Mouse (Mus musculus) erythroblast, embryonic 14.5 days (primary cell): Measurements from ENCODE around the gene Cenpp.

ENCODE experiments used
- GATA1 ChIP-seq: IDR thresholded peaks from 2 replicates; pipeline ENCODE4 v1.6.1; 2012; ENCODE audit warnings: low read length, inconsistent platforms, mixed read lengths
- TAL1 ChIP-seq: IDR thresholded peaks from 3 replicates; pipeline ENCODE4 v1.6.1; 2012; ENCODE audit warnings: low read length, inconsistent platforms, mixed read lengths

DNA sequence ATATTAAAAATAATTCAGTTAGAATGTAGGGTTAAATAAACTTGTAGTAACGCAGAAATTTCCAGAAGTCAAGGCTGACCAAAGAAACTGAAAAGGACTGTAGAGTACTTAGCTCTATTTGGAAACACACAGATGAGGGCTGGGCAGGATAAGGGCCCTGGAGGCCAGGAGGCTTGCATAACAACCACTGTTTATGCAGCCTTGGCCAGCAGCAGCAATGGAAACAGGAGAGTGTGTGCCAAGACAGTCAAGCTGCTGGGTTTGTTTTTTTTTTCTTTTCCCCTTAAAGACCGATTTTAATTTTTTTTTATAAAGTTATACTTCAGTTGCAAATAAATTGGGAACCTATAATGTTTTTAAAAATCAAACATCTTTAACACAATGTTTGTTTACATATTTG, 172.5 kb downstream of the Cenpp start:
- TF ChIP-seq GATA1 (no peak), TAL1 (no peak)
